Mouse (Mus musculus): ENCODE data around the gene Il1rap.

Gene Il1rap

GRCm38 (mm10) chr16:26723952-26724747 lies 142.6 kb downstream of the Il1rap start:
- in situ Hi-C loops (cut with MboI, MseI) = no loop called here

- in situ Hi-C loops (cut with MboI, MseI) = no loop called here
Measured at GRCm38 (mm10) chr16:26728139-26728538, 146.6 kb downstream of the Il1rap start.

GRCm38 (mm10) chr16:26730941-26731340 lies 149.4 kb downstream of the Il1rap start:
- in situ Hi-C loops (cut with MboI, MseI) = no loop called here

- in situ Hi-C loops (cut with MboI, MseI) = no loop called here
Measured at GRCm38 (mm10) chr16:26732566-26732965, 151.1 kb downstream of the Il1rap start.

- in situ Hi-C loops (cut with MboI, MseI) = loop anchor here (25.0 kb wide), 1 partner anchor 1393 kb away; no protein-coding TSS in a partner anchor
Measured at GRCm38 (mm10) chr16:26755381-26756155, 174.1 kb downstream of the Il1rap start.

- in situ Hi-C loops (cut with MboI, MseI) = no loop called here
Measured at GRCm38 (mm10) chr16:26775976-26776375, 194.5 kb downstream of the Il1rap start.

GRCm38 (mm10) chr16:26777132-26777531 lies 195.6 kb downstream of the Il1rap start:
- in situ Hi-C loops (cut with MboI, MseI) = no loop called here

Data from T-helper 1 cell (primary cell).